Mouse (Mus musculus) gastrocnemius, adult 8-10 months (tissue): ENCODE data around the gene Dynlt1a. TPM values are rescaled to one million over a fixed set of nuclear protein-coding genes. Genes with fewer than 3 reads are reported as not detected.
A peak's percentile ranks its signal among the peaks of the same experiment; 100 is the strongest.
"Not testable (repeated sequence)": the region's sequence is repeated elsewhere in the genome, so short reads cannot be mapped to it uniquely, and the experiment has no call there.

Experiments
- DNase-seq, 2 experiments: peaks; one replicate each; pipeline ENCODE4 v3.0.0; 2022; ENCODE audit warnings: low spot score in 2 of 2
- total RNA-seq, 4 experiments: library from RNA; stranded (reverse); gene quantifications; 2 replicates each; pipeline ENCODE4 v1.2.4; 2022

Gene Dynlt1a
- 1 to 10 TPM; 3.0 to 6.2 (median 4.1) TPM for total RNA-seq

- peak; percentile 99 to 100 for DNase-seq
These were observed at the start of gene Dynlt1a for GRCm38 (mm10) chr17:6317339-6317985. Dynlt1a (minus strand) TSS chr17:6317500.

GRCm38 (mm10) chr17:6355256-6355655 is 38.0 kb upstream of the Dynlt1a start:
- not testable (repeated sequence) for DNase-seq

GRCm38 (mm10) chr17:6342606-6343294 is 25.4 kb upstream of the Dynlt1a start:
- DNase-seq: not testable (repeated sequence)

- not testable (repeated sequence) for DNase-seq
These were observed 11.7 kb upstream of the Dynlt1a start for GRCm38 (mm10) chr17:6328997-6329396.

- DNase-seq: not testable (repeated sequence)
These were observed 10.3 kb upstream of the Dynlt1a start for GRCm38 (mm10) chr17:6327554-6327953.

- not testable (repeated sequence) for DNase-seq
These were observed 8.2 kb upstream of the Dynlt1a start for GRCm38 (mm10) chr17:6325543-6325942.

GRCm38 (mm10) chr17:6325021-6325420 is 7.7 kb upstream of the Dynlt1a start:
- not testable (repeated sequence) for DNase-seq

- not testable (repeated sequence) for DNase-seq
These were observed 4.4 kb upstream of the Dynlt1a start for GRCm38 (mm10) chr17:6321778-6322101.

GRCm38 (mm10) chr17:6321081-6321777 is 3.9 kb upstream of the Dynlt1a start:
- DNase-seq: not testable (repeated sequence)

GRCm38 (mm10) chr17:6316379-6317126 is 747 bp downstream of the Dynlt1a start:
- peak in 1 of 2 experiments; percentile 30 for DNase-seq

GRCm38 (mm10) chr17:6315706-6316105 is 1.6 kb downstream of the Dynlt1a start:
- not testable (repeated sequence) for DNase-seq

- not testable (repeated sequence) for DNase-seq
These were observed 2.8 kb downstream of the Dynlt1a start for GRCm38 (mm10) chr17:6314493-6314892.

GRCm38 (mm10) chr17:6312755-6313154 is 4.5 kb downstream of the Dynlt1a start:
- not testable (repeated sequence) for DNase-seq

- DNase-seq: not testable (repeated sequence)
These were observed 5.6 kb downstream of the Dynlt1a start for GRCm38 (mm10) chr17:6311716-6312115.

GRCm38 (mm10) chr17:6306503-6306902 is 10.8 kb downstream of the Dynlt1a start:
- DNase-seq: not testable (repeated sequence)

- DNase-seq: not testable (repeated sequence)
These were observed 11.5 kb downstream of the Dynlt1a start for GRCm38 (mm10) chr17:6305656-6306270.

GRCm38 (mm10) chr17:6304891-6305290 is 12.4 kb downstream of the Dynlt1a start:
- not testable (repeated sequence) for DNase-seq

GRCm38 (mm10) chr17:6300190-6300863 is 17.0 kb downstream of the Dynlt1a start:
- not testable (repeated sequence) for DNase-seq

GRCm38 (mm10) chr17:6297060-6297795 is 20.1 kb downstream of the Dynlt1a start:
- not testable (repeated sequence) for DNase-seq

GRCm38 (mm10) chr17:6293882-6294281 is 23.4 kb downstream of the Dynlt1a start:
- not testable (repeated sequence) for DNase-seq
